Mouse (Mus musculus) neural tube, embryonic 15.5 days (tissue): ENCODE results near the gene Fhad1. TPM values are rescaled to one million over a fixed set of nuclear protein-coding genes. Genes with fewer than 3 reads are reported as not detected.

Experiments used
- ATAC-seq: fragments of 200-750 bp; cut with Nextera tagmentation; 2 replicates; pipeline ENCODE4 v1.8.0; 2017; ENCODE audit warnings: mild to moderate bottlenecking, moderate TSS enrichment, moderate library complexity; ENCODE audit not compliant: low FRiP score
- H3K27ac ChIP-seq: fragments of 300-500 bp; sonication (generic); replicated peaks from 2 replicates; pipeline ENCODE4 v1.5.1; 2015; ENCODE audit warnings: mild to moderate bottlenecking, inconsistent platforms
- H3K27me3 ChIP-seq: fragments of 300-500 bp; sonication (generic); replicated peaks from 2 replicates; pipeline ENCODE4 v1.6.1; 2015; ENCODE audit warnings: inconsistent platforms
- H3K36me3 ChIP-seq: fragments of 300-500 bp; sonication (generic); 2 replicates; pipeline ENCODE4 v1.6.1; 2015; ENCODE audit warnings: inconsistent platforms
- H3K4me1 ChIP-seq: fragments of 300-500 bp; sonication (generic); 2 replicates; pipeline ENCODE4 v1.6.1; 2015; ENCODE audit warnings: inconsistent platforms
- H3K4me2 ChIP-seq: fragments of 300-500 bp; sonication (generic); 2 replicates; pipeline ENCODE4 v1.6.1; 2015; ENCODE audit warnings: inconsistent platforms, mild to moderate bottlenecking, moderate library complexity
- H3K4me3 ChIP-seq: fragments of 300-500 bp; sonication (generic); replicated peaks from 2 replicates; pipeline ENCODE4 v1.5.1; 2015; ENCODE audit warnings: mild to moderate bottlenecking, inconsistent platforms
- H3K9ac ChIP-seq: fragments of 300-500 bp; sonication (generic); replicated peaks from 2 replicates; pipeline ENCODE4 v1.6.1; 2015; ENCODE audit warnings: mild to moderate bottlenecking, inconsistent platforms
- H3K9me3 ChIP-seq: fragments of 300-500 bp; sonication (generic); replicated peaks from 2 replicates; pipeline ENCODE4 v1.6.1; 2016; ENCODE audit warnings: inconsistent platforms
- WGBS: fragments of 180-500 bp; shearing (Covaris S2); methylation state at CpG from one replicate; pipeline ENCODE4 v1.1.7; 2015; ENCODE audit warnings: mixed read lengths; 5-methylcytosine and 5-hydroxymethylcytosine counted together
- polyA plus RNA-seq: library from polyadenylated mRNA; unstranded; fragments of >200 nt; fragmentation: Nextera tagmentation; extraction: Ambion mirVana; gene quantifications from 2 replicates; pipeline ENCODE4 v1.2.1, GENCODE M21; 2015

Fhad1 gene
- polyA plus RNA-seq, 1 experiment from 2014 or later: 4.5 TPM

DNA sequence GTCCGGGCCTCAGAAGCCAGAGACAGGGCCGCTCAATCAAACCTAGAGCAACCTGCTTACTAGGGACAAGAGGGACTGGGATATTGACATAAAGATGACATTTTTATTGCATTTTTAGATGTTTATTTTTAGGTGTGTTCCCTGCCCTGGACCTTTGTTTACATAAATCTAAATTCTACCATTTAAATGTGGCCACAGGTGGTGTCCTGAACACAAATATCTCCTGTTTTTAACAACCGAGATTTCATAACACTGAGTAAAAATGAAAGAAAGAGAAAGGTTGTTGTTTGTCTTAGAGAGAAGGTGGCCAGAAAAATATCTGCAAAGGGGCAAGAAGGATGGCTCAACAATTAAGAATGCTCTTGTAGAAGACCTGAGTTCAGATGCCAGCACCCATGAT lies 51.0 kb downstream of the Fhad1 start:
- Histone ChIP-seq H3K9me3 (no peaks in the 10 kb centered on the region), H3K27ac (no peak overlapping the region), H3K4me2 (no peak overlapping the region), H3K4me3 (no peak overlapping the region), H3K27me3 (no peaks in the 10 kb centered on the region), H3K9ac (no peak overlapping the region), H3K36me3 (no peaks in the 10 kb centered on the region), H3K4me1 (peaks cover 8% of the 10 kb centered on the region; the same call in 1 of the 2 replicates)
- WGBS: 93% methylated on average over 3 of the region's 3 CpGs
- no peak for ATAC-seq

DNA sequence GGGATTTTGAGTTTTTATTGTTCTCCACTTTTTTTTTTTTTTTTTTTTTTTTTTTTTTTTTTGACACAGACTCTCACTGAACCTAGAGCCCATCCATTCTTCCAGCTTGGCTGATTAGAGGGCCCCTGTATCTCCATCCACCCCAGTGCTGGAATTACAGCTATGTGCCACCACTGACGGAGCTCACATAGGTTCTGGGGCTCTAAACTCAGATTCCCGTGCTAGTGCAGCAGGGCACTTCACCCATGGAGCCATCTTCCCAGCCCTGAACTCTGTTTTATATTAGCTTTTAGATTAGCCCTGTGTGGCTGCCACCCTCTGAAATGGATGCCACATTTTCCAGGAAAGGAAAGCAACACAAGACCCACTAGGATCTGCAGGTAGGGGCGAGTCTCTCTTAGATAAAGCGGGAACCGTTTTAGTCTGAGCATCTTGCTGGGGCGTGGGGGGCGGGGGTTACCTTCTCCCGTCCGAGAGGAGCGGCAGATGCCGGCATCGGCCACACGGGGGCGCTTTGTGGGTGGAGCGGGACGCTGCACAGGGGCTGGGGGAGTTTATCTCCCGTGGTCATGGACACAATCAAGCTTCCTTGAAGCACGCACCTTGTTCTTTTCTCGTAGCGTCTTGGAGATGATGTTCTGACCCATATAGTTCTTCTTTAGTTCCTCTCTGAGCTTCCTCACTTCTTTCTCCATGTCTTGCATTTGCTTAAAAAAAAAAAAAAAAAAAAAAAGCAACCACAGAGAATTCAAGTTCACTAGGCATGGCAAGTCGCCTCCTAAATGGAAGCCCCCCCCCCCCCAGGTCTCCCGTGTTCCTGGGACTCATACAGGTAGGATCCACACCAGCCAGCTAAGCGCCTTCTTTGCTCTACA lies 51.8 kb downstream of the Fhad1 start:
- Histone ChIP-seq H3K4me1 (peaks cover 14% of the 10 kb centered on the region), H3K4me2 (peak overlapping the region; percentile 15; the same call in 1 of the 2 replicates), H3K9ac (no peak overlapping the region), H3K36me3 (no peaks in the 10 kb centered on the region), H3K9me3 (no peaks in the 10 kb centered on the region), H3K27ac (no peak overlapping the region), H3K27me3 (no peaks in the 10 kb centered on the region), H3K4me3 (no peak overlapping the region)
- no peak for ATAC-seq
- 11% methylated on average over 23 of the region's 23 CpGs for WGBS

DNA sequence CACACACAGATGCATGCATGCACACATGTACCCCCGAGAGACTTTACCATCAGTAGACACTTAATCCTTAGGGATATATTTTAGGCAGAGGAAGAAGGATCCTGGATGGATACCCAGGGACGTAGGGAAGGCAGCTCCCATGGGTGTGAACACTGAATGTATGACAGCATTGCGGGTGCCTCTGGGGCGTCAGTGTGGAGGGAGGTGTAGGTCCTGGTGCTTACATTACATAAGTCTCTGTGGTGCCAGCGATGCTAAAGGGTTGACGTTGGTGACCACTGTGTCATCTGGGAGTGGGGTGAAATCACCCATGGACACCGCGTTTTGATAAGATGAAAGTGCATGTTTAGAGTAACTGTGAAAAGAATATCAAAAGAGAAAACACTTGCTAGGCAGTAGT lies 54.8 kb downstream of the Fhad1 start:
- no peaks in the 10 kb centered on the region for H3K36me3 ChIP-seq
- H3K4me1 ChIP-seq: peaks cover 22% of the 10 kb centered on the region
- ATAC-seq: no peak
- WGBS: 83% methylated on average over 8 of the region's 8 CpGs
- H3K4me2 ChIP-seq: no peak overlapping the region
- no peak overlapping the region for H3K4me3 ChIP-seq
- no peak overlapping the region for H3K27ac ChIP-seq
- no peaks in the 10 kb centered on the region for H3K27me3 ChIP-seq
- no peak overlapping the region for H3K9ac ChIP-seq
- no peaks in the 10 kb centered on the region for H3K9me3 ChIP-seq

DNA sequence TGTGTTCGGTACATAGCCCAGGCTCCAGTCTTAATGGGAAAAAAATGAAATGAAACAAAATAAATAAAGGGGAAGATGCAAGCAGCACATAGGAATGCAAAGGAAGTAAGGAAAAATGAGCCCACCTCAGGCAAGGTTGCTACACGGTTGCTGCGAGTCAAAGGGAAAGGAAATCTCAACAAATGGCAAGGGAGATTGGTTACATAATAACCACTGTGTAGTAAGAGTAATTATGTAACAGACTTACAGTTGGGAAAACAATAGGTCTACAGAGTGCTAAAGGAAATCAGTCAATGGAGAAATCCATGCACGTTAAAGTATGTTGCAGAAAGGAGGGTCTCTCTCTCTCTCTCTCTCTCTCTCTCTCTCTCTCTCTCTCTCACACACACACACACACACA lies 55.3 kb downstream of the Fhad1 start:
- no peak overlapping the region for H3K27ac ChIP-seq
- H3K36me3 ChIP-seq: no peaks in the 10 kb centered on the region
- no peak for ATAC-seq
- no peak overlapping the region for H3K4me2 ChIP-seq
- no peaks in the 10 kb centered on the region for H3K9me3 ChIP-seq
- H3K4me1 ChIP-seq: peaks cover 22% of the 10 kb centered on the region
- no peak overlapping the region for H3K9ac ChIP-seq
- H3K4me3 ChIP-seq: no peak overlapping the region
- WGBS: 76% methylated on average over 4 of the region's 4 CpGs
- H3K27me3 ChIP-seq: no peaks in the 10 kb centered on the region

DNA sequence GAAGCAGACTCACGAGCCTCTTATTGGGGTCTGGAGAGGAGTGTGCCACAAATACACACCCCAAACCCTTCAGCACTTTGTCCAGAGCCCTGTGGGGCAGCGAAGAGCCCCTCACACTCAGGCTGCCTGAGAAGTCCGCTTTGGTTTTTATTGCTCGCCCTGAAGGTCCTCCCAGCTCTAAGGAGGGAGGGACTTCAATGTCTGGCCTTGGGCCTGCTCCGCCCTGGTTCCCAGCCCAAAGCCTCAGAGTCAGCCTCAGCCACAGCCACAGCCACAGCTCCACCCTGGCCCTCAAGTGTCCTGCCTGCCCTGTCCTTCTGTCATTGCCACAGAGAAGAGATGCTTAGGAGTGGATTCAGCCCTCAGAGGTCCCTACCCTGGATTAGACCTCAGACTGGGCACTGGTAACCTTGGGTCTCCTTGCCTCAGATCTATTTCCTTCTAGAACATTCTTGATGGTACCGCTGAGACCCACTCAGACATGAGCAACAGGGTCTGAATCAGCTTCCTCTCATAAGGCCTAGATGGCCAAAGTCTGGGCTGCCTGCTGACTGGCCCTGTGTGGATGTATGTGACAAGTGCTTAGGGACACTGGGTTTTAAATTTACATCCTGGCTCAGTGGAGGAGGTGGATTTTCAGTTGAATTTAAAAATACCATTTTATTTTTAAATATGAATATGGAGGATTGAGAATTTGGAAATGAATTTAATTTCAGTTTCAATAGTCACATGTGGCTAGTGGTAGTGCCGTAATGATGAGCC lies 56.1 kb downstream of the Fhad1 start:
- H3K4me1 ChIP-seq: peaks cover 18% of the 10 kb centered on the region
- no peak; the same call in 1 of the 2 replicates for ATAC-seq
- no peaks in the 10 kb centered on the region for H3K9me3 ChIP-seq
- H3K27me3 ChIP-seq: no peaks in the 10 kb centered on the region
- no peak overlapping the region for H3K9ac ChIP-seq
- no peak overlapping the region for H3K4me3 ChIP-seq
- H3K4me2 ChIP-seq: peak overlapping the region; percentile 37
- 48% methylated on average over 7 of the region's 7 CpGs for WGBS
- H3K36me3 ChIP-seq: no peaks in the 10 kb centered on the region
- no peak overlapping the region for H3K27ac ChIP-seq

DNA sequence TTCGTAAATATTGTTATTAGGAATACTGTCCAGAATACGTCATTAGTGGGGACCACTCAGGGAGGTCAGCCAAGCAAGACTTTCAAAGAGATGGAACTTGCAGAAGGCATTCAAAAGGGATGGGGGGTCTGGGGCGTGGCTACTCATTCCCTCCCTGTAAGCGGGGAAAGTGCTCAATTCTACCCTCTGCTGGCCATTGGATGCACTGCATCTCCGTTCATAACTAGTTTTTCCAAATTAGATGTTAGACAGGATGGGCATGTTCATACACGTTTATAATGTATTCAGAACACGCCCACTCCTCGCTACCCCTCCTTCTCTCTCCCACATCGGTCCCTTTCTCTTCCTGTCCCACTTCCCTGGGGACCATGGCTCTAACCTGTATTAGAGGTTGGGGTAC lies 56.7 kb downstream of the Fhad1 start:
- Histone ChIP-seq H3K9ac (no peak overlapping the region), H3K4me3 (no peak overlapping the region), H3K36me3 (no peaks in the 10 kb centered on the region), H3K27me3 (no peaks in the 10 kb centered on the region), H3K9me3 (no peaks in the 10 kb centered on the region), H3K4me2 (peak overlapping the region; percentile 37), H3K4me1 (peaks cover 18% of the 10 kb centered on the region), H3K27ac (no peak overlapping the region)
- WGBS: 7% methylated on average over 9 of the region's 9 CpGs
- ATAC-seq: 0 out of 2 replicates have a peak, but pooled peaks have one; percentile 62

DNA sequence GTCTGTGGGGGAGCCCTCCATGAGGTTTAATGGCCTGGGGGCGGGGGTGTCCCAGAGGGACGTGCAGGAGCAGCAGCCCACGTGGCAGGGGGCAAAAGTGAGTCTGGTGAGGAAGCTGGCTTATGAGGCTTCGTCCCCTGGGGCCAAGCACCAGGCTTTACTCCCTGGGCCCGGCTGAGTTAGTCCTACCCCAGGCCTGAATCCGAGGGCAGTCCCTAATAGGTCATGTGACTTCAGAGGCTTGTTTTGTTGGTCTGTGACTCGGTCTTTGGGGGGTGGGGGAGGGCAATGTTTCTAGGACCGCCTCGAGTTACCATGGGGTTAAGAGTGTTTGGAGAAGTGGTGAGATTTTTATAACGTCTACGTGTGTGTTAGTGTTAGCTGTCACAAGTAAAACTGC lies 57.1 kb downstream of the Fhad1 start:
- H3K27ac ChIP-seq: no peak overlapping the region
- 0 out of 2 replicates have a peak, but pooled peaks have one; percentile 36 for ATAC-seq
- H3K4me1 ChIP-seq: peaks cover 15% of the 10 kb centered on the region
- H3K4me3 ChIP-seq: no peak overlapping the region
- H3K9ac ChIP-seq: no peak overlapping the region
- H3K4me2 ChIP-seq: peak overlapping the region; percentile 37
- no peaks in the 10 kb centered on the region for H3K27me3 ChIP-seq
- no peaks in the 10 kb centered on the region for H3K9me3 ChIP-seq
- no peaks in the 10 kb centered on the region for H3K36me3 ChIP-seq
- 35% methylated on average over 11 of the region's 11 CpGs for WGBS

DNA sequence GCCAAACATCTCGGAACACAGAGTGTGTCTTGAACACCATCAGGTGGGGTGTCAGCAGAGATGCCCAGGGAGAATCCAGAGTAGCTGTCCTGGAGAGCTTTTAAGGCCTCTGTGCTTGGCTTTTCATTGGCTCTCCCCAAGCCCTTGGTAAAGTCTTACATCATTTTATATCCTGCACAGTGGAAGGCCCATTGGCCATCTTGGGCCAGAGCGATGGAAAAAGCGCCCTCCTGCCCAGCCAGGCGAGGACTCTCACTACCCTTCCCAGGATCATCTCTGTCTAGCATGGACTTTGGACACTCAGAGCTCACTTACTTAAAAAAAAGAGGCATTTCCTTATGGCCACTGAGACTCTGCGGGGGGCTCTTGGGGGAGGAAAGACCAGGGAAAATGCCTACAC lies 58.0 kb downstream of the Fhad1 start:
- ATAC-seq: no peak
- no peaks in the 10 kb centered on the region for H3K9me3 ChIP-seq
- peaks cover 15% of the 10 kb centered on the region for H3K4me1 ChIP-seq
- H3K36me3 ChIP-seq: no peaks in the 10 kb centered on the region
- H3K4me2 ChIP-seq: no peak overlapping the region
- H3K9ac ChIP-seq: no peak overlapping the region
- no peaks in the 10 kb centered on the region for H3K27me3 ChIP-seq
- H3K4me3 ChIP-seq: no peak overlapping the region
- H3K27ac ChIP-seq: no peak overlapping the region
- 90% methylated on average over 5 of the region's 5 CpGs for WGBS

DNA sequence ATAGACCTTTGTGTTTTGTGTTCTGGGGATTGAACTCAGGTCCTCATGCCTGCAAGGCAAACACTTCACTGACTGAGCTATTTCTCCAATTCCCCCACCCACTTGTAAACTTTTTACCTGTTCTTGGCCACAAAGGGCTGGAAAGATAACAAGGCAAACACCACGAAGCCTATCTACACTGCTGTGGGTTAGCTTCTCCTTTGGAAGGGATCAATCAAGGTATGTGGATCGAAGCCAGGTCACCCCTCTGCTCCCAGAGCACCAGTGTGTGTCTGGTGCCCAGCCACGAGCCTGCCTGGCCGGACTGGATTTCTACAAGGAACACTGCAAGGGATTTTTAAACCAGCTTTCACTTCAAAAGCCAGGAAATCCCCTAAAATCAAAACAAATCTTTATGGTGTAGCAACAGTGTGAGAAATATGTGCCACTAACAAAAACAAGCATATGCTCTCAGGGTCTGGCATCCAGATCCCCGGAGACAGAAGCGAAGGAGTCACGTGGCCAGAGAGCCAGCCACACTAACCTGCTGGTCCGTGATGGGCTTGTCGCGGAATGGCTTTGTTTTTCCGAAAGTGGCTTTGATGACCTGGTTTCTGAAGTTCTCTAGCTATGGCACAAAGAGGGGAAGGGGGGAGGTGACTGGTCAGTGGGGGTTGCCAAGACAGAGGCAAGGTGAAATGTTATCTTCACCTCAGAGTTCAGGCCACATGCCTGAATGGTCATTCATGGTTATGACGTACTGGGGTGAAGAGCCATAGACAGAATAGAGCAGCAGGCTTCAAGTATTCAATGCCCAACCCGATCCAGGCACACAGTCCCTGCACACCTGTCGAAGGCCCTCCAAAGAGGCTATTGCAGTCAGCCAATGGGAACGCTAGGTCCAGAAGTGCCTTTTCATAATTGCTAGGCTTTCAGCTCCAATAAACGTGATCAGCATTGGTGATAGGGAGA lies 59.8 kb downstream of the Fhad1 start:
- Histone ChIP-seq H3K4me3 (no peak overlapping the region), H3K4me2 (no peak overlapping the region), H3K9me3 (no peaks in the 10 kb centered on the region), H3K36me3 (no peaks in the 10 kb centered on the region), H3K27ac (no peak overlapping the region), H3K9ac (no peak overlapping the region), H3K4me1 (peaks cover 15% of the 10 kb centered on the region), H3K27me3 (no peaks in the 10 kb centered on the region)
- 72% methylated on average over 16 of the region's 16 CpGs for WGBS
- ATAC-seq: no peak

DNA sequence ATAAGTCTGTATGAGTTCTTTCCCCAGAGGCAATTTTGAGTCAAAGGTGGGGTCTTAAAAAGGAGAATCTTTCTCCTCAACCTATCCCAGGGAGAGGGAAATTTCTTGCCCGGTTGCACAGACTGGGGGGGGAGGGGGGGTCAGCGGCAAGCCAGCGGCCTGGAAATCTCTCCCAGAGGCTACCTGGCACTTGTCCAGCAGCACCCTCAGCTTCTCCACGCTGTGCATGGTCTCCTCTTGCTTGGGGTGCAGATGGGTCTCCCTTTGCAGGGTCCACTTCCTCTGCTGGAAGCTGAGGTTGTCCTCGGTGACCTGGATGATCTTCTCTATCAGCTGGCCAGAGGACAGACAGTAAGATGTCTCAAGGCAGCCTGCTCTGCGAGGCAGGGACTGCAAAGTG lies 61.0 kb downstream of the Fhad1 start:
- WGBS: 67% methylated on average over 6 of the region's 6 CpGs
- H3K36me3 ChIP-seq: no peaks in the 10 kb centered on the region
- no peak overlapping the region for H3K4me2 ChIP-seq
- no peak overlapping the region for H3K27ac ChIP-seq
- ATAC-seq: no peak
- H3K9ac ChIP-seq: no peak overlapping the region
- H3K4me3 ChIP-seq: no peak overlapping the region
- H3K27me3 ChIP-seq: no peaks in the 10 kb centered on the region
- H3K4me1 ChIP-seq: peaks cover 15% of the 10 kb centered on the region
- no peaks in the 10 kb centered on the region for H3K9me3 ChIP-seq

DNA sequence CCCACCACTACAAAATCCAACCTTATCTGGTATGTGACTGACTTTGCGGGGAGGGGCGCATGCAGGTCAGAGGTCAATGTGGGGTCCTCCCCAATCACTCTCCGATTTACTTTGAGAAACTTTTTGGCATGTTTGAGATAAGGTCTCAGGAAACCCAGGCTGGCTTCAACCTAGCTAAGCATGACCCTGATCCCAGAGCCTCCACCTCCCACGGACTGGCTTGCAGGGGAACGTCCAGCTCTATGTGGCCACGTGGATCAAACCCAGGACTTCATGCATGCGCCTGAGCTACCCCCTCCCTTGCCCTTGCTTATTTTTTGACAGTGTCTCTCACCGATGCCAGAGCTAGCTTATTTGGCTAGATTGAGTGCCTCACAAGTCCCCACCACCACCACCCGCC lies 61.6 kb downstream of the Fhad1 start:
- no peak for ATAC-seq
- peaks cover 11% of the 10 kb centered on the region for H3K4me1 ChIP-seq
- H3K9me3 ChIP-seq: no peaks in the 10 kb centered on the region
- no peaks in the 10 kb centered on the region for H3K27me3 ChIP-seq
- 85% methylated on average over 9 of the region's 9 CpGs for WGBS
- no peak overlapping the region for H3K4me3 ChIP-seq
- no peak overlapping the region for H3K9ac ChIP-seq
- H3K36me3 ChIP-seq: no peaks in the 10 kb centered on the region
- no peak overlapping the region for H3K4me2 ChIP-seq
- H3K27ac ChIP-seq: no peak overlapping the region
